Mouse (Mus musculus): ENCODE measurements around the gene Zc3h10.
A peak's percentile ranks its signal among the peaks of the same experiment; 100 is the strongest.
"Not testable (repeated sequence)": the region's sequence is repeated elsewhere in the genome, so short reads cannot be mapped to it uniquely, and the experiment has no call there.

Gene Zc3h10

GRCm38 (mm10) chr10:128547361-128548032 is at the start of gene Zc3h10:
Zc3h10 (minus strand) TSS chr10:128547774.
- peak; percentile 92 for DNase-seq

GRCm38 (mm10) chr10:128592797-128593196 is 45.2 kb upstream of the Zc3h10 start:
- no peak for DNase-seq

- no peak for DNase-seq
Measured at GRCm38 (mm10) chr10:128591436-128591835, 43.9 kb upstream of the Zc3h10 start.

GRCm38 (mm10) chr10:128590193-128590690 is 42.7 kb upstream of the Zc3h10 start:
- peak; percentile 76 for DNase-seq

- peak; percentile 60 for DNase-seq
Measured at GRCm38 (mm10) chr10:128589464-128590192, 42.1 kb upstream of the Zc3h10 start, which contains the start of gene Erbb3. Erbb3 (minus strand) TSS chr10:128589652.

GRCm38 (mm10) chr10:128588775-128589463 is 41.3 kb upstream of the Zc3h10 start:
- DNase-seq: no peak

GRCm38 (mm10) chr10:128588136-128588535 is 40.6 kb upstream of the Zc3h10 start:
- no peak for DNase-seq

GRCm38 (mm10) chr10:128587697-128588096 is 40.1 kb upstream of the Zc3h10 start:
- no peak for DNase-seq

GRCm38 (mm10) chr10:128587120-128587519 is 39.5 kb upstream of the Zc3h10 start:
- no peak for DNase-seq

- DNase-seq: no peak
Measured at GRCm38 (mm10) chr10:128586546-128586945, 39.0 kb upstream of the Zc3h10 start.

- peak; percentile 72 for DNase-seq
Measured at GRCm38 (mm10) chr10:128584386-128584785, 36.8 kb upstream of the Zc3h10 start.

- peak; percentile 73 for DNase-seq
Measured at GRCm38 (mm10) chr10:128583644-128584043, 36.1 kb upstream of the Zc3h10 start.

GRCm38 (mm10) chr10:128579731-128580130 is 32.2 kb upstream of the Zc3h10 start:
- no peak for DNase-seq

- no peak for DNase-seq
Measured at GRCm38 (mm10) chr10:128579298-128579697, 31.7 kb upstream of the Zc3h10 start.

GRCm38 (mm10) chr10:128578330-128578729 is 30.8 kb upstream of the Zc3h10 start:
- no peak for DNase-seq

GRCm38 (mm10) chr10:128575063-128575462 is 27.5 kb upstream of the Zc3h10 start:
- DNase-seq: no peak

- peak; percentile 97 for DNase-seq
Measured at GRCm38 (mm10) chr10:128565788-128566531, 18.4 kb upstream of the Zc3h10 start, which contains the start of gene Pa2g4. Pa2g4 (minus strand) TSS chr10:128565987.

- peak; percentile 24 for DNase-seq
Measured at GRCm38 (mm10) chr10:128565206-128565787, 17.7 kb upstream of the Zc3h10 start.

- no peak for DNase-seq
Measured at GRCm38 (mm10) chr10:128563544-128563943, 16.0 kb upstream of the Zc3h10 start.

GRCm38 (mm10) chr10:128556963-128557362 is 9.4 kb upstream of the Zc3h10 start:
- no peak for DNase-seq

- DNase-seq: no peak
Measured at GRCm38 (mm10) chr10:128556286-128556685, 8.7 kb upstream of the Zc3h10 start.

- not testable (repeated sequence) for DNase-seq
Measured at GRCm38 (mm10) chr10:128555567-128555966, 8.0 kb upstream of the Zc3h10 start.

All from lung, postnatal 14 days (tissue).